Mouse (Mus musculus): ENCODE measurements at regions not wholly inside any gene's neighbourhood (a gene's known extent, or its start where the extent isn't known, plus 50 kb on each side); places are given as distances from the start of the nearest gene placed in this dataset.

DNA sequence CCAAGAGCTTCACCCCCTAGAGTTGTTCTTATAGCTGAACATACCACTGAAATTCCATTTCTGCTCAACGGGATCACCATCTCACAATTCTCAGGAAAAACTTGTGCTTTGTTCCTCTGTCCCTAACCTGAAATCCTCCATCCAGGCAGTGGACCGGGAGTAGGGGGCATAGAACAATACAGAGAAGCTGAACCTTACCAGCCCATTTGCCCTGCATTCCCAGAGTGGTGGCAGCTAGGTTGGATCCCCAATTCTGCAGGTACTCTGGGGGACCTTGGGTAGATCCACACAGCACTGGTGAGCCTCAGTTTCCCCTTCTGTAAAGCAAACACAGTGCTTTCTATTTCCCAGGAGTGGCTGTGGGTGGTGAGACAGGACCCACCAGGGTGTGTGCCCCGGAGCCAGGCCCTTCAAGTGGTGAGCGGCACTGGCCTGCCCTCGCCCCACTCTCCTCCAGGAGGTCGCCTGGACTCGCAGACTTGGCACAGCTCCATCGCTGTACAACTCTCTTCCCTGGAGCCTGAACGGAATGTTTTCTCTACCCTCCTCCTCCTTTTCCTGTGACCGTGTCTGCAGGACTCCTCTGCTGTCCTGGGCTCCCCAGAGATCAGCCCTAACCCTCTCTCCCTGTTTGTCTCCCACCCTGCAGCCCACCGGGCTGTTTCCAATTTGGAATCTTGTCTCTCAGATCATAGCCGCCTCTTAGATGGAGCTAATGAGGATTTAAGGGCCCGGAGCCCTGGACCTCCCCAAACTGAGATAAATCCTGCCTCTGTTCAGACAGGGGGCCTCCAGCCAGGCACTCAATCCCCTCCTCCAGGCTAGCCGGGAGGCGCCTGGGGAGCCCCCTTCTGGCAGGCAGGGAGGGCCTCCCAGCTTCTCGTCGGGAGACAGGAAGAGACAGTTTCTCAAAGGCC lies 52.3 kb upstream of the Cux1 start:
- no peak for DNase-seq (ENCODE audit: low read depth, low spot score)

DNA sequence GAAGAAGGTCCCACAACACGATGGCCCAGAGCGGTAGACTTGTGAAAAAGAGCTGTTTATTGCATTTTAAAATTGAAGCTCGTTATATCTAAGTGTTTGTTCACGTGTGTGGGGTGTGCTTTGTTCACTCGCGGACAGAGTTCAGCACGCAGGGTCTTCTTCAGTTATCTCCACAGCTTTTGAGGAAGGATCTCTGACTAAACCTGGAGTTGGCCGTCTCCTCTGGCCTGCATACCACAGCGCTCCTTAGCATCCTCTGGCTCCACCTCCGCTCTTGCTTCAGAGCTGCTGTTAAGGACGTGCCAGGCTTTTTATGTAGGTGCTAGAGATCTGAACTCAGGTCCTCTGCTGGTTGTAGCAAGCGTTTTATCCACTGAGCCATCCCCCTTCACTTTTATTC lies 52.9 kb upstream of the Cux1 start:
- no peak for DNase-seq (ENCODE audit: low read depth, low spot score)

DNA sequence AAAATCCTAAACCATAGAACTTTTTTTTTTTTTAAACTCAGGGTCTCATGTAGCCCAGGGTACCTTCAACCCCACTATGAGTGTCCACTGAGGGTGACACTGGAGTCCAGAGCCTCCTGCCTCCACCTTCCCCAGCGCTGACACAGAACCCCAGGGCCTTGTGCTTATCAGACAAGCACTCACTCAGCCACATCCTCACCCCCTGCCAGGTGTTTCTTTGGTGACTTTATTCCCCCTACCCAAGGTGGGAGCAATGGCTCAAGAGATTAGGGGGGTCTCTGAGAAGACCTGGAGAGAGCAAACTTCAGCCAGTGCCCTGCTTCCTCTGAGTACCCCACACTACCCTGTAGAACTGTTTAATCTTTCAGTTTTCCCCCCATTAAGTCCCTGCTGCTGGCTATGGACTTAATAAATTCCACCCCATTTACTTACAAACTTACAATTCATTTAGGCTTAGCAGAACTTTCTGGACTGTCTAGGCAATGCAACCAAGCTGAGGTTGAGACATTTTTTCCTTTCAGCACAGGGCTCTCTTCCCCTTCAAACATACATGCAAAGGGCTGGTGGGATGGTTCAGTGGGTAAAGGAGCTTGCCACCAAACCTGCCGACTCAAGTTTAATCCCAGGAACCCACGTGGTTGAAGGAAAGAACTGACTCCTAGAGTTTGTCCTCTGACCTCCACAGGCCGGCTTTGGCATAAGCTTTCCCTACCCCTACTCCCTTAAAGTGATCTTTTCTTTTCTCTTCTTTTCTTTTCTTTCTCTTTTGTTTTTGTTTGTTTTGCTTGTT lies 54.2 kb upstream of the Cux1 start:
- DNase-seq (ENCODE audit: low read depth, low spot score): no peak

DNA sequence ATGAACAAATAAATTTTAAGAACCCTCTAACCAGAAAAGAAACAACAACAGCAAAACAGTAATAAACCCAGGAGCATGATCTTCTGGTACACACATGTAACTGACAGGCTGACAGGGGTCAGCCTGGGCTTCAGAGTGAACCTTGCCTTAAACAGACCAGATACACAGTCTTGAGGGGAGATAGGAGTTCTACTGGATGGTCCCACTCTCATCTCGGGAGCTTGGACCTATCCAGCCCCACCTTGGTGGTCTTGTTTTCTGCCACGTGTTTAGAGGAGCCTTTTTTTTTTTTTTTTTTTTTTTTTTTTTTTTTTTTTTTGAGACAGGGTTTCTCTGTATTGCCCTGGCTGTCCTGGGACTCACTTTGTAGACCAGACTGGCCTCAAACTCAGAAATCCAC lies 54.9 kb upstream of the Cux1 start:
- no peak for DNase-seq (ENCODE audit: low read depth, low spot score)

DNA sequence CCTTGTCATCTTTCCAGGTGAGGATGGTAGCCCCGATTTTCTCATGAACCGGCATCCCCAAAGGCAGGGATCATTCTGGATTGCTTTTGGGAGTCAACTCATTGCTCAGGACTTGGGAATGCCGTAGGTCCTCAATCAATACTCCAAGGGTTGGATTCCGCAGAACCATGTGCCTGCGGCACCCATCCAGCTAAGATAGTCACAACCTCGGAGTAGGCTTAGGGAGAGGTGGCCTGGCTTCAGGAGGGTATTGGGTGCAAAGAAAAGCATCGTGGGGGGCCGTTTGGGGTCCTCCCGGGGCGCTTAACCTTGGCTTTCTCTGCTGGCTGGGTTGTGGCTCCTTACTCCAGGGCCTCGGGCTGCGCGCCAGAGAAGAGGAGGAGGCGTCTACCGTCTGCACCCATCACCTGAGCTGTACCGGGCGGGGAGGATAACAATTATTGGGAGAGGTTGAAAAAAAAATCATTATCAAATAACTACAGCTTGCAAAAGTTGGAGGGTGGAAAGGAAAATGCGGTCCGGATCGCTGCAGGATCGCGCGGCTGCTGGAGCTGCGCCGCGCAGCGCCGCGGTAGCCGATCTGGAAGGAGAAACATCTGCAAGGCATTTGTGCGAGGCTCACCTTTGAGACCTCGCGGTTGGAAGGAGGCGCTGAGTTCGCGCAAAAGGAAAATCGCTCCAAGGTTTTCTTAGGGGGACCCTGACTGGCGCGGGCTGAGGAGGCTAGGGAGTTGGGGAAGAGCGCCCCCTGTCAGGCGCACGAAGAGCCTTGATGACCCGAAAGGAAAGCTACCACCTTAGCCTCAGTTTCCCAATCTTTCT lies 55.6 kb upstream of the Cux1 start:
- DNase-seq (ENCODE audit: low read depth, low spot score): peak; percentile 33

DNA sequence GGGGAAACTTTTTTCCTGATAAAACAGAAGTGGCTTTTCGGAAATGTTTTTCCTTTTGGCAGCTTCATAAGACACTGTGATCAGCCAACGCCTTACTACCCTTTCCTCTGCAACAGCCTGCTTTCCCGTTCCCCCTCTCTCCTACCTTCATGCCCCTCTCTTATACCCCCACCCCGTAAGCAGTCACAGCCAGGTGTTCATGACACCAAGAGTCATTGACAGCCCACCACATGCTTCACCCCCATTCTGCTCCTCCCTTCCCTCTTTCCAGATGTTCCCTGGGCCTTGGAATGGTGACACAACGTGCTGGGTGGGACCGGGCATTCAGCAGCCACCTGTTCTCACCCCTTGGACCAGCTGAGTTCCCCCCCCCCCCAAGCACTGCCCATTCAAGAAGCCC lies 56.5 kb upstream of the Cux1 start:
- DNase-seq (ENCODE audit: low read depth, low spot score): no peak

DNA sequence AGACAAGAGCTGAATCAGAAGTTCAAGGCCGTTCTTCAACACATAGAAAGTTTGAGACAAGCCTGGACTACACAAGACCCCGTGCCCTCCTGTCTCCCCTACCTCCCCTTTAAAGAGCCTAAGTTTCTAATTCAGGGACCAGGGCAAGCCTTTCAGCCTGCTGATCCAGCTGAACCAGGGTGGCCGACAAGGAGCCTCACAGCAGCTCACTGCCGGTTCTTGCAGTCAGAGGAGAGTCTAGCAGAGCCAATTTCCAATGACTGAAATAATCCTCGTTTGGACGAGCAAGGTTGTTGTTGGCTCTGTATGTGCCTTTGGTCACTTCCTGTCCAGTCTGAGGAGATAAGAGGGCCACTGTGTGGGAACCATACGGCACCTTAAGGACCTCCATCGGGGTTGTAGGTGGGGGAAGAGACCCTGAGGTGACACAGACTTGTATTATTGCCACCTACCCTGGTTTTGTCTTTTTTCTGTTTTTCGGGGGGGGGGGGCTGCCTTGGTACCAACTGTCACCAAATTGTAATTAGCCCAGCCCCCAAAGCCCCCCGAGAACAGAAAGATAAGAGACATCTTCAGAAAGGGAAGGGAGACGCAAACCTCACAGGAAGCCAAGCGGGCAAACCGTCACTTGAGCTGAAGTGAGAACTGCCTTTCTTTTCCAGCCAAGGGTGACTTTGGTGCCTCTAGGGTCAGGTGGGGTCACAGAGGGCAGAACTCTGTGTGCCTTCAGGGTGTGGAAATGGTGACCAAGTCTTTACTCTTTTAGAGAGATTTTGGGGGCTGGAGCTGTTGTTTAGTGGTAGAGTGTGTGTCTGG lies 58.1 kb upstream of the Cux1 start:
- no peak for DNase-seq (ENCODE audit: low read depth, low spot score)

DNA sequence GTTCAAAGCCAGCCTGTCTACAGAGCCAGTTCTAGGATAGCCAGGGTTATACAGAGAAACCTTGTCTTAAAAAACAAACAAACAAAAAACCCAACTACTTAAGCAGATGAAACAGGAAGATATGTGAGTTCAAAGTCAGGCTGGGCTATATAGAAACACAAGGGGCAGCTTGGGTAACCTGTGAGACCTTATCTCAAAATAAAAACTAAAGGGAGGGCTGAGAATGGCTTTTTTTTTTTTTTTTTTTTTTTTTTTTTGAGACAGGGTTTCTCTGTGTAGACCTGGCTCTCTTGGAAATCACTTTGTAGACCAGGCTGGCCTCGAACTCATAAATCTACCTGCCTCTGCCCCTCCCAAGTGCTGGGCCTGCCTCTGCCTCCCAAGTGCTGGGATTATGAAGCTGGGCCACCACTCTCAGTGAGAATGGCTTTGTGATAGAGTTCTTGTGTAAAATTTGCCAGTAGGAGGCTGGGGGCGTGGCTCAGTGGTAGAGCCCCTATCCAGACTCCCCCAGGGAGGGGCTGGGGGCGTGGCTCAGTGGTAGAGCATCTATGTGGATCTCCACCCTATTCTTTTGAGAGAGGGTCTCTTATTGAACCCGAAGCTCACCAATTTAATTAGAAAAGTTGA lies 59.0 kb upstream of the Cux1 start:
- no peak for DNase-seq (ENCODE audit: low read depth, low spot score)

DNA sequence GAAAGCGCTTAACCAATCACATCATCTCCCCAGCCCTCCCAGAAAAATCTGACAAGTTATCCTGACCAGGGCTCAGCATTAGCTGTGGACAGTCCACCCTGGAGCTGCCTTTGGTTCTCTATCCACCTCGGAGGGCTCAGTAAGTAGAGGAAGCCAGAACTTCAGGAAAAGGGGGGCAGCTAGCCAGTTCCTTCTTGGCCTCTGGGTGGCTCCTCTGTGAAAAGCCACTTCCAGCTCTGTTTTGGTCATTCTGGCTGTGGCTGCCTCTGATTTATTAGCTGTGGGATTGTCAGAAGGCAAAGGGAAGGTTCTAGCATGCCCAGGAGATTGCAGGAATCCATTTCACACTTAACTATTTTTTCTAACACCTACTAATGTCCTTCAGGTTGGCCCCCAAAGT lies 59.6 kb upstream of the Cux1 start:
- DNase-seq (ENCODE audit: low read depth, low spot score): no peak

DNA sequence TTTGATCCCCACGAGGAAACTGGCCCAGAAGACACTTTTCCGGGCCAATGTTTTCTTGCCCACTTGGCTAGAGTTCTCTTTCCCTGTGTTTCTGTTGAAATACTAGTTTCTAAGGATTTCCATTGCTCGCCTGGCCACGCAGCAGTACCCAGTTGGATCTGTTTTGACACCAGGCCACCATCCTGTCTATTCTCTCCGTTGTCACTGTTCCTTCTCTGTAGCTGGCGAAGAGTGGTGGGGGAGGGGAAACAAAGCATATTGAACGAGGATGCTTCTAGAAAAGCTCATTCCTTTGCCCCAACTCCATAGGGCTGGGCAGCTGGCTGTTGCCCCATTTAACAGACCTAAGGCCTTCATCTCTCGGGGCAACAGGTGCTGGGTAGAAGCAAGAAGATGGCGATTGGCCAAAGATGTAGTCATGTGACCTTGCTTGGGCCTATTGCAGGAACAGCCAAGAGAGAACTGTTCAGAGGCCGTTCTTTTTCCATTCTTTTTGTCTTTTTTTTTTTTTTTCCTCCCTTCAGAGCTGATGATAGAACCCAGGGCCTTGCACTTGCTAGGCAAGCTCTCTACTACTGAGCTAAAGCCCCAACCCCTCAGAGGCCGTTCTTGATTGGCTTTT lies 60.5 kb upstream of the Cux1 start:
- peak; percentile 23 for DNase-seq (ENCODE audit: low read depth, low spot score)

DNA sequence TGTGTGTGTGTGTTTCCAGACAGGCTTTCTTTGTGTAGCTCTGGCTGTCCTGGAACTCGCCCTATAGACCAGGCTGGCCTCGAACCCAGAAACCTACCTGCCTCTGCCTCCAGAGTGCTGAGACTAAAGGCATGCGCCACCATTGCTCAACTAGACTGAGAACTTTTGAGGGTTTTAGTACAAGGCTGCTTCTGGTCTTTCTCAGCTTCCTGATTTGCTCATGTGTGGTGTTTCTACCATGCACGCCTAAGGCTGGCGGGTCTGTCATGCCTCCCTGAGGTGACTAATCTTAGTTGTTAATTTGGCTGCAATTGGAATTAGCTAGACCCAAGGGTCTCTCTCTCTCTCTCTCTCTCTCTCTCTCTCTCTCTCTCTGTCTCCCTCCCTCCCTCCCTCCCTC lies 61.2 kb upstream of the Cux1 start:
- no peak for DNase-seq (ENCODE audit: low read depth, low spot score)

DNA sequence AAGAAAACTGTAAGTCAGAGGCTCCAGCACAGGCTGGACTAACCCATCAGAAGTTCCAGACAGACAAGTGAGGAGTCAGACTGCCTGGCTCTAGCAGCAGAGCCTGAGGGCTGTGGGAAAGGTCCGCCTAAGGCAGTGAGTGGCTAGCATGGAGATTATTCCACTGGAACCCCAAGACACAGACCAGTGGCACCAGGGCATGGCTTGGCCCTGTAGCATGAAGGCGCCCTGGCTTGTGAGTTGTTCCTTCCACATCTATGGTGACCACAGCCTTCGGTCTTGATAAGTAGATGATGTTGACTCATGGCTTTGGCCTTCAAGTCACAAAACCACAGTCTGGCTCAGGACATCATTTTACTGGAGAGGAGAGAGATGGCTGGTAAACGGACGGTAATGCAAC lies 60.7 kb upstream of the Myl10 start:
- no peak for DNase-seq (ENCODE audit: low read depth, low spot score)

DNA sequence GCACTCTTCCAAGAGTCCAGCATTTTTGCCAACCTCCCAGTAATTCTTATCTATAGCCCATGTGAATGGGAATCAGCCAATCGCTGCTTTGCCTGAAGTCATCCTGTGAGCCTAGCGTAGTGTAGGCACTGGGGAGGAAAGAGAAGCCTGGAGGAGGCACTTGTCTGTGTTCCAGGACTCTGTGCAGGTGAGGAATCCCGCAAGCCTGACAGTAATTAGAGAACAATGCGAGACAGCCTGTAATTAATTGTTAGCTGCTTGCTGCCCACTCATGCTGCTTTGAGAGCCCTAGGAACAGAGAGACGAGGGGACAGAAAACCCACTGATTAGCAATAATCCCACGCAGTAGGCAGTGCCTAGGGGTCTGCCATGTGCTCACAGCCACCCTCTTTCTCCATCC lies 59.0 kb upstream of the Myl10 start:
- DNase-seq (ENCODE audit: low read depth, low spot score): no peak

DNA sequence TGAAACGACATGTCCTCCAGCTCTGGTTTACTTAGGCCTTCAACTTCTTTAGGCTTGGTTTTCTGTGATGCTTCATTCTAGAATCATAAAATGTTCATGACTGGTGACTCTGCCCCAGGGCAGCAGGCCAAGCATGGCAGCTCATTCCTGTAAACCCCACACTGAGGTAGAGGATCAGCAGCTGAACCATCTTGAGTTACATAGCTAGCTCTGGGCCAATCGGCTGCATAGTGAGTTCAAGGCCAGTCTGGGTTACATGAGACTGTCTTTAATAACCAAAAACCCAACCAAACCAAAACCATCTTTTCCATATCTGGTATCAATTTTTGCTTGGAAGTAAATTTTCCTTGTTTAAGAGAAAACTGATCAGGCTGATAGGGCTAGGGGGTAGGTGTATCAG lies 57.8 kb upstream of the Myl10 start:
- DNase-seq (ENCODE audit: low read depth, low spot score): no peak

DNA sequence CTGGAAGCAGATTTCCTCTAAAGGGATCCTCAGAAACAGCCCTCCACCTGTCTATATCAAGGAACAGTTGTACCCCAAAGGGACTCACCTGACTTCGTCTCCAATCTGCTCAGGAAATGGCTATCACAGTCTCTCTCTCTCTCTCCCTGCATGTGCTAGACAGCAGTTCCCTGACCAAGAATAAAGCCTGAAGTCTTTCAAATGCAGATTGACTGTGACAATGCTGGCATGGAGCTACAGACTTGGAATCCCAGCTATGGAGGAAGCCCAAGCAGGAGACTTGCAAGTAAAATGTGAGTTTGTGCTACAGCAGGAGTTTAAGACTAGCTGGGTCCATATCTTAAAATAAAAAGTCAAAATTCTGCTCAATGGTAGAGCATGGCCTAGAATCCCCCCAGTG lies 56.5 kb upstream of the Myl10 start:
- DNase-seq (ENCODE audit: low read depth, low spot score): no peak

DNA sequence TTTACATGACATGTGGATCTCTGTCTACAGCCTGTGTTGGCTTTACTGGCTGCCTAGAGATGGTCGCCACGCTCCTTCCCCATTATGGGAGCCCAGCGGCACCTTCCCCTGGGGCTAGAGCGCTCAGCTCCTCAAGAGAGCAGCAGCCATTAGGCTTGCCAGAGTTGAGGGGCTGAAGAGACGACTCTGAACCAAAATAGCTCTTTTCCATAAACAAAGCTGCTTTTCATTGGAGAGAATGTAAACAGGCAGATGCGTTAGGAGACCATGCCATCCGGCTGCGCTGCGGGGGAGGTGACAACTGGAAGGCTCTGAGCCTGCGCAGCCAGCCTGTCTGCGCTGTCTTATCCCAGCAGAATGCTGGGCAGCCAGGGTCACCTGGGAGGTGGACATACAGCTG lies 55.1 kb upstream of the Myl10 start:
- DNase-seq (ENCODE audit: low read depth, low spot score): no peak

DNA sequence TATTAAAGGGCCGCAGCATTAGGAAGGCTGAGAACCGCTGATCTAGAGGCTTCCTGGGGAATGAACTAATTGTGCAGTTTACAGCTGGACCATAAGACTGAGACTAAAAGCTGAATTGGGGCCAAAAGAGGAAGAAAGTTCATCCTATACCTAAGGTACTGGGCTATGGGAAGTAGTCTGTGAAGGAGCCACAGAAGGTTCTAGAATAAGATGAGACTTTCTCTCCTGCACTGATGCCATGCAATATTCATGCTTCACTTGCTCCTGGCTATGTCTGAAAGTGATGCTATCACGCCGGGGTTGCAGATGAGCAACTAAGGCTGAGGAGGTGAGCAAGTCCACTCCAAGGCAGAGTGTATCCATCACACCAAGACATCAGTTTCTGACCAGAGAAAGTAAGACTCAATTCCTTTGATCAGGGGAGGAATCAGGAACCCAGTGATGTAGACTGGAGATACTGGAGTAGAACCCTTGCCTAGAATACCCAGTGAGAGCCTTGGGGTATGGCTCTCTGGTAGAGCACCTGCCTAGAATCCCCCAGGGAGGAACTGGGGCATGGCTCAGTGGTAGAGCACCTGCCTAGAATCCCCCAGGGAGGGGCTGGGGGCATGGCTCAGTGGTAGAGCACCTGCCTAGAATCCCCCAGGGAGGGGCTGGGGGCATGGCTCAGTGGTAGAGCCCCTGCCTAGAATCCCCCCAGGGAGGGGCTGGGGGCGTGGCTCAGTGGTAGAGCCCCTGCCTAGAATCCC lies 51.9 kb upstream of the Myl10 start:
- no peak for DNase-seq (ENCODE audit: low read depth, low spot score)

DNA sequence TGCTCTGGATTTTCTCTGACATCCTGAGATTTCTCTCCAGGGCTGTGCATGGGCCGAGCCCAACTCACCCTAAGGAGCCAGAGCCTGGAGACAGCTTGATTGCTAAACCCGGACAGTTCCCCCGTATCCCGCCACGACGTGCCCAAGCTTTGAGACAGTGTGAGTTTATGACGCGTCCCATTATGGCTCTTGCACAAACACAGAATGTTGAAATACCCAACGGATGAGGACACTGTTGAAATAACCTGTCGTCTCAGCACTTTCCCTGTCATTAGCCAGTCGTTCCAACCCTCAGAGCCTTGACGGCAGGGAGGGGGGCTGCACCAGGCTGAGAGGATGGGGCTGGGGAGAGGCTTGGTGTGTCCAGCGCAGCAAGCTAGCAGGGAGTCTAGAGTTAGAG lies 50.7 kb upstream of the Myl10 start:
- DNase-seq (ENCODE audit: low read depth, low spot score): no peak

Data from skeletal muscle tissue, adult 2 months (tissue).